Mouse (Mus musculus): ENCODE measurements around the gene Fbxw10. TPM values are rescaled to one million over a fixed set of nuclear protein-coding genes. Genes with fewer than 3 reads are reported as not detected.

Fbxw10 gene
- total RNA-seq, 2 experiments from 2014 or later, result 0.39 to 0.57 TPM

GRCm38 (mm10) chr11:62885323-62885722 lies 38.5 kb downstream of the Fbxw10 start:
- intact Hi-C loops (cut with DNase I), result no loop called here
- no peak for DNase-seq (ENCODE audit: low spot score in 2 of 2)

DNA sequence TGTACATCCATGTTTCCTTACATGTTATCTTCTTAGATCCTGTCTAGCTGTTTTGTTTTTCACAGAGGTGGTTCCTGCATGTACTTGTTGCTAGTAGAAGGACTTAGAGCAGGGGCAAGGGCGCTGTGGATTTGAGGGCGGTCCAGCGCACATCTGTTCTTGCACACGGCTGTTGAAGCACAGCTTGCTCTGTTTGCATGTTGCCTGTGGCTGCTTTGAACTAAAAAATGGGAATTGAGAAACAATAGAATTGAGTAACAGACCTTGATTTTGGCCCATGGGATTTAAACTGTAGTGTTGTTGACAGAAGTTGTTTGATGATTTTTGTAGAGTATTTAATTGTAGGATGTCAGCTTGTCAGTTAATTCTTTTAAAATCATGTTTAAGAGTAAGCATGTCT lies 43.9 kb downstream of the Fbxw10 start:
- DNase-seq (ENCODE audit: low spot score in 2 of 2), result no peak
- intact Hi-C loops (cut with DNase I), result no loop called here

DNA sequence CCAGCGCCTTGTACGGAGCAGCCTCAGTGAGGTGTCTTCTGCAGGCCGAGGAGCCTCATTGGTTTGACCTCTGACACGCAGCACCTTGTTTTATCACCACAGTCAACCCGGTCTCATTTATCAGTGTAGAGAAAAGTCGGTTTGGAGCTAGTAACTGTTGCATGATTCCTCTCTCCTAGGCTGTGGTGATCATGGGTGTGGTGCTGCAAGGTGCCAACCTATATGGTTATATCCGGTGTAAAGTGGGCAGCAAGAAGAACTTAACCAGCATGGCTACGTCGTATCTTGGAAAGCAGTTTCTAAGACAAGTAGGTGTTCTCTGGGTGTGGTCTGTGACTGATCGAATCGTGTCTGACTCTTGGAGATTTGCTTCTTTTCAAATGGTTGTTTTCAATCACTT lies 44.9 kb downstream of the Fbxw10 start:
- no peak for DNase-seq (ENCODE audit: low spot score in 2 of 2)
- intact Hi-C loops (cut with DNase I), result no loop called here

DNA sequence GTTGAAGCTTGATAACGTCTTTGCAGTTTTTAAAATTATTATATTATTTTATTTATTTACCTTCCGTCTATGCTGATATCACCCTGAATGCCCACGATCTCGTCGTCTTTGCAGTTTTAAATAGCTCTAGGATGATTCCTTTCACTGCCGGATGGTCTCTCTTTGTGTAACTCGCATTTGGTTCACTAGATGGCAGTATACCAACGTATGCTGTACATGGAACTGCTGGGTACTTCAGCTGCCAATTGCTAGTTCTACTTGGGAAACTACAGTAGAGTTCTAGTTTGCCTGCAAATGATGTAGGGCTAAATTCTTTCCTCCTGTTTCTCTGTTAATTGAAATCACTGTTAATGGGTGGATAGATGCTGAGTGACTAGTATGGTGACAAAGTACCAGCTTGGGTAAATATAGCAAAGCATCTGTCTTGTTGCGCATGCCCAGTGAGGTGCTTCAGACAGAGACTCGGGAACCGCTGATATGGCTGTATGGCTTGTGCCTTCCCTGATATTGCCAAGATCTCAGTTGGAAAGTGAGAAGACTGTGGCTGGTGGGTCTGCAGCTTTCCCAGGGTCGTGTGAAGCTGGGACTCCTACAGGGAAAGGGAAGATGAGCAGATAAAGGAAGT lies 54.9 kb downstream of the Fbxw10 start:
- intact Hi-C loops (cut with DNase I), result loop anchor here (5.0 to 10.0 kb wide), 2 partner anchors 270 to 493 kb away; no protein-coding TSS in a partner anchor
- peak; percentile 83 to 91 for DNase-seq (ENCODE audit: low spot score in 2 of 2)

DNA sequence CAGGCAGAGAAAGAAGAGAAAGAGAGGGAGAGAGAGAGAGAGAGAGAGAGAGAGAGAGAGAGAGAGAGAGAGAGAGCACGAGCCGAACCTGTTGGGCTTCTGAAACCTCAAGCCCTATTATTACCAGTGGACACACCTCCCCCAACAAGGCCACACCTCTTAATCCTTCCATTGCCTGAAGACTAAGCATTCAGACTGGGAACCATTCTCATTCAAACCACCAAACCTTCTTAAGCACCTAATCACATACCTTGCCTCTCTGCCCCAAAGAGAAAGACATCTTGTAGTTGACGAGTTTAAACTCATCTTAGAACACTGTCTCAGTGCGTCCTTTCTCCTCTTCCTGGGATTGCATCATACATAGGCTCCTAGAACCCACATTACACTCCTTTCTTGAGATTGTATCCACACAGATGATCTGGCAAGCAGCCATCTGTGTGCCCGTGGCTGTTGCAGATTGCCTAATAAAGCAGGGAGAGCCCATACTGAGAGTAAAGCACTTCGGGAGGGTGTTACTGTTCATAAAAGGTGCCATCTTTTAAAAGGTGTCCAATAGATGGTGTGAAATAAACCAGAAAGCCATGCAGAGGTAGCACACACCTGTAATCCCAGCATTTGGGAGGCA lies 57.1 kb downstream of the Fbxw10 start:
- DNase-seq (ENCODE audit: low spot score in 2 of 2), result no peak
- intact Hi-C loops (cut with DNase I), result loop anchor here (5.0 to 10.0 kb wide), 2 partner anchors 268 to 491 kb away; no protein-coding TSS in a partner anchor

GRCm38 (mm10) chr11:62909720-62910306 lies 62.9 kb downstream of the Fbxw10 start:
- DNase-seq (ENCODE audit: low spot score in 2 of 2), result no peak
- intact Hi-C loops (cut with DNase I), result loop anchor here (10.0 kb wide), 1 partner anchor 485 kb away; no protein-coding TSS in a partner anchor

GRCm38 (mm10) chr11:62911362-62911761 lies 64.5 kb downstream of the Fbxw10 start:
- DNase-seq (ENCODE audit: low spot score in 2 of 2), result peak; percentile 14 to 67
- intact Hi-C loops (cut with DNase I), result no loop called here

GRCm38 (mm10) chr11:62913141-62913540 lies 66.3 kb downstream of the Fbxw10 start:
- intact Hi-C loops (cut with DNase I), result no loop called here

DNA sequence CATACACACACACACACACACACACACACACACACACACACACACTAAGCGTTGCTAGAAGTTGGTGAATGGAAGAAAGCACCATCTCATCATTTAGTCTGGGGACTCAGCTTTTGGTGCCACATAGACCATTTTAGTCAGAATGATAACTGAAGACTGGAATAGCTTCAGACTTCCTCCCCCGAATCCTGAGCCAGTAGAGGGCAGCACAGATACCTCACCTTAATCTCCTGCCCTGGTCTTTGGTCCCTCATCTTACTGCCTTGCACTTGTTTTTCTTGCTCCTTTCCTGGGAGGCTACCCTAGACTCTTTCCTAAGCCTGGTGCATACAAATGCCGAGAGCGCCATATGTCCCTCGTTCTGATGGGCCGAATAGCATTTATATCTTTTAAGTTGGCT lies 67.7 kb downstream of the Fbxw10 start:
- DNase-seq (ENCODE audit: low spot score in 2 of 2), result peak in 1 of 2 experiments; percentile 25
- intact Hi-C loops (cut with DNase I), result no loop called here

More at GRCm38 (mm10) chr11:62913141-62913540, 66.3 kb downstream of the Fbxw10 start:
- DNase-seq (ENCODE audit: low spot score in 2 of 2), result no peak

- DNase-seq (ENCODE audit: low spot score in 2 of 2), result no peak
Measured at GRCm38 (mm10) chr11:62915486-62915885, 68.6 kb downstream of the Fbxw10 start.

GRCm38 (mm10) chr11:62916765-62917164 lies 69.9 kb downstream of the Fbxw10 start:
- intact Hi-C loops (cut with DNase I), result no loop called here
- no peak for DNase-seq (ENCODE audit: low spot score in 2 of 2)

More at GRCm38 (mm10) chr11:62915486-62915885, 68.6 kb downstream of the Fbxw10 start:
- intact Hi-C loops (cut with DNase I), result no loop called here

DNA sequence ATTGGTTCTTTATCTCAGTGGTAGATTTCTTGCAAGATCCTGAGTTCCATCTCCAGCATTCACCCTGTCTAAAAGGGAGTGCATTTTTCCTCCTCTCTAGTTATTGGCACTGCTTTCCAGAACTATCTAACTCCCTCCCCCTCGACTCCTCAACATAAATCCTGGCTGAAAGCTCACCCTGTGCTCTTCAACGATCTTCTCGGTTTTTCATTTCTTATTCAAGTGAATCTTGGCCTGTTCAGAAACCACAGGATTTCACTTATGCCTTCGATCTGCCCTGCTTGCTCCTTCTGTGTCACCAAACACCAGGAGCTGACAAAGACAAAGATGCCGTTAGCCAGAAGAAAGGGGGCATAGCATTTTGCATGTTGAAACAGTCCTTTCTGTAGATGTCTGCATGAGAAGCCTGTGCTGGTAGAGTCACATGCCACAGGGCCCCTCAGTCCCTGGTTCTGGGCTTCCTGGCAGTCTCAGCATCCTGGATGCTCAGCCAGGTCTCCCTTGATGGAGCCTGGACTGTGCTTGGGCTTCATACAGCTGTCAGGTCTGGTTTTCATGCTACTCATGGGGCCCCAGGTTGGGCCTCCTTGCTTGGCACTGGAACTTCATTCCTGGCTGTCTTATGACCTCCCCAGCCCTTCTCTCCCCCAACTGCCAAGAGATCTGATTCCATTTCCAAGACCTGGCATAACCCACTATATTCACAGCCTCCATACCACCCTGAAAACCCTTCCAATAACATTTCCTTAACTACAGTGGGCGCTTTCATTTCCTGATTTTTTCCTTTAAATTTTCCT lies 73.3 kb downstream of the Fbxw10 start:
- intact Hi-C loops (cut with DNase I), result loop anchor here (5.0 kb wide), 1 partner anchor 252 kb away; no protein-coding TSS in a partner anchor
- DNase-seq (ENCODE audit: low spot score in 2 of 2), result peak in 1 of 2 experiments; percentile 9

DNA sequence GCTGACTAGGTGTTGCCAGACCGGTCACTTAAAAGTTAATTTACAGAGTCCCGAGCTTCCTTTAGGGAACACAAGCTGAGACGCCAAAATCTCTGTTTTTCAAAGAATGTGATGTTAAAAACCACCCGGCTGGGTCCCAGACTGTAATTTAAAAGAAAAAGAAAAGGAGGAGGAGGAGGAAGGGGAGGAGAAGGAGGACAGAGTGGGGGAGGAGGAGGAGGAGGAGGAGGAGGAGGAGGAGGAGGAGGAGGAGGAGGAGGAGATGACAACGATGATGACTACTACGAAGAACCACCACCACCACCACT lies 73.8 kb downstream of the Fbxw10 start:
- intact Hi-C loops (cut with DNase I), result loop anchor here (1.0 to 5.0 kb wide), 2 partner anchors 215 to 252 kb away; no protein-coding TSS in a partner anchor

DNA sequence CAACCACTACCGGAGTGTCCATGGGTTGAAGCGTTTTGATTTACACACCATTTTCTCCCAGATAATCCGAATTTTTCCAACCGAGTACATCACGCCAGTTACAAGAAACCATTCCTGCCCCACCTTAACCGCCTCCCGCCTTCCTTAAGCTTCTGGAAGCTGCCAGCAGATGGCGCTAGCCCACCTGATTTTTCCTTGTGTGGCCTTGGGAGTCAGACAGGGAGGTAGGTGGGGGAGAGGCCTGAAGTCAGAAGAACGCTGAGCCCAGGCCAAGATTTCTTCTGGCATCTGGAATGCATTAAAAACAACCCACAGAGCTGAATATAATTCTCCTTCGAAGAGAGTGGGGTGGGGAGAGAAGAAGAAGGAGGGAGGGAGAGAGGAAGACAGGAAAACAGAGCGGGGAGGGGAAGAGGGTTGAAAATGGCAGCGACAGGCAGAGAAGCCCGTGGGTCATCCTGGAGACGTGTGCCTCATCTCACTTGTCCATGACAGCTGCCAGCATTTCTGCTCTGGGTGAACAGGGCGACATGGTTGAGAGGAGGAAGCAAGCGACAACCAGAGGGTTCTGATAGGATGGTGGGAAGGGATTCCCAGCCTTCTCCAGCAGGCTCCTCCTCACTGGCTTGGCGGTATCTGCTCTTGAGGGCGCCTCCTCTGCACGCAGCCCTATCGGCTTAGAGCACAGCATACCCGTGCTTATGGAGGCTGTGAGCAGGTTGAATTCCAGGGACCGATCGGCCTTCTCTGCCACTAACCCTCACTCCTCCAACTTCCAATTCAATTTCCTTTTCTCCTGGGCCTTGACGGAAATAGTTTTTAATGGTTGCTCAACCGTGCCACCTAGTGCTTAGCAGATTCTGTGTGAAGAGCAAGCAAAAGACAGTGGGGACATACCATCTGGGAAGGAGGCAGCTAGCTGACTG lies 74.4 kb downstream of the Fbxw10 start:
- intact Hi-C loops (cut with DNase I), result loop anchor here (1.0 to 5.0 kb wide), 2 partner anchors 214 to 251 kb away; no protein-coding TSS in a partner anchor
- peak; percentile 91 to 97 for DNase-seq (ENCODE audit: low spot score in 2 of 2)

More for the DNA sequence above, 73.8 kb downstream of the Fbxw10 start:
- peak in 1 of 2 experiments; percentile 11 for DNase-seq (ENCODE audit: low spot score in 2 of 2)

- intact Hi-C loops (cut with DNase I), result loop anchor here (5.0 kb wide), 1 partner anchor 248 kb away; no protein-coding TSS in a partner anchor
- no peak for DNase-seq (ENCODE audit: low spot score in 2 of 2)
Measured at GRCm38 (mm10) chr11:62924091-62924761, 77.4 kb downstream of the Fbxw10 start.
